Mouse (Mus musculus): ENCODE data around the gene Gtf2f2. TPM values are rescaled to one million over a fixed set of nuclear protein-coding genes. Genes with fewer than 3 reads are reported as not detected.

Gene Gtf2f2
- polyA plus RNA-seq, 1 experiment: 12.4 TPM

GRCm38 (mm10) chr14:76017785-76018490 is 7.3 kb upstream of the Gtf2f2 start:
- no peak overlapping the region for H3K4me3 ChIP-seq (ENCODE audit: insufficient read depth, low read depth, low read length)
- H3K4me1 ChIP-seq (ENCODE audit: control insufficient read depth, insufficient read depth, insufficient read length, low read length): no peaks in the 10 kb centered on the region
- H3K27ac ChIP-seq (replicated peaks; ENCODE audit: low read depth, low read length): no peak overlapping the region

DNA sequence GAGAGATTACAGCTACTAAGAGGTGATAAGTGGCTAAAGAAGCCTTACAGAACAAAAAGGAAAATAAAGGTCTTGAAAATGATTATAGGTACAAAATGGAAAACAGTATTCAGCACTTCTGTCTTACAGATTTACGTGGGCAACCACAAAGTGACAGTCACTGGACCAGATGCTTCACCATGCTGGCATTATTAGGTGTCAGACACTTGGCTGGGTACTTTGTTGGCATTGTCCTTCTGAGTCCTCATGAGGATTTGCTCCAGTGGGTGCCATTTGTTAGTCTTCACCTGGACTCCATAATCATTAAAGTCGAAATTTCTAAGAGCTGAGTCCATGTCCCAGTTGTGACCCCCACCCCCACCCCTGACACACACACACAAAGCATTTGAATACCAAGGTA is 3.7 kb upstream of the Gtf2f2 start:
- Histone ChIP-seq H3K4me3 (ENCODE audit: insufficient read depth, low read depth, low read length) (no peak overlapping the region), H3K4me1 (ENCODE audit: control insufficient read depth, insufficient read depth, insufficient read length, low read length) (peaks cover 3% of the 10 kb centered on the region; the same call in 1 of the 2 replicates), H3K27ac (replicated peaks; ENCODE audit: low read depth, low read length) (no peak overlapping the region)

GRCm38 (mm10) chr14:76011062-76011457 is 395 bp upstream of the Gtf2f2 start:
- peak overlapping the region; percentile 34; the same call in 1 of the 2 replicates for H3K4me3 ChIP-seq (ENCODE audit: insufficient read depth, low read depth, low read length)

DNA sequence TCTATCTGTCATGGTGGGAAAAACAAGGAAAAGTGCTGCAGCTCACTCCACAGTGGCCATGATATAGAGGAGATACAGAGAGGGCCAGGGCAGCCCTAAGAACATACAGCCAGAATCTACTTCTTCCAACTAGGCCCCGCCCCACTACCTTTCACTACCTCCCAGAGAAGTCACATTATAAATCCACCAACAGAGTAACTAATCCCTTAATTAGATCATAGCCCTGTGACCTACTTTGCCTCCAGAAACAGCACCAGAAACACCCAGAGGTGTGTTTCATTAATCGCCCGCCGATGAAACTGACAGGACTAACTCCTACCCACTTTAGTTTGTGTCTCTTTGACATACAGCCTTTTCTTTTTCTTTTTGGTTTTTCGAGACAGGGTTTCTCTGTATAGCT is 1.5 kb downstream of the Gtf2f2 start:
- 0 out of 2 replicates have a peak overlapping the region, but pooled peaks have one; percentile 84 for H3K4me3 ChIP-seq (ENCODE audit: insufficient read depth, low read depth, low read length)
- H3K4me1 ChIP-seq (ENCODE audit: control insufficient read depth, insufficient read depth, insufficient read length, low read length): peaks cover 6% of the 10 kb centered on the region; the same call in 1 of the 2 replicates
- no peak overlapping the region for H3K27ac ChIP-seq (replicated peaks; ENCODE audit: low read depth, low read length)

More at GRCm38 (mm10) chr14:76011062-76011457, 395 bp upstream of the Gtf2f2 start:
- Histone ChIP-seq H3K27ac (replicated peaks; ENCODE audit: low read depth, low read length) (no peak overlapping the region), H3K4me1 (ENCODE audit: control insufficient read depth, insufficient read depth, insufficient read length, low read length) (peaks cover 6% of the 10 kb centered on the region; the same call in 1 of the 2 replicates)

DNA sequence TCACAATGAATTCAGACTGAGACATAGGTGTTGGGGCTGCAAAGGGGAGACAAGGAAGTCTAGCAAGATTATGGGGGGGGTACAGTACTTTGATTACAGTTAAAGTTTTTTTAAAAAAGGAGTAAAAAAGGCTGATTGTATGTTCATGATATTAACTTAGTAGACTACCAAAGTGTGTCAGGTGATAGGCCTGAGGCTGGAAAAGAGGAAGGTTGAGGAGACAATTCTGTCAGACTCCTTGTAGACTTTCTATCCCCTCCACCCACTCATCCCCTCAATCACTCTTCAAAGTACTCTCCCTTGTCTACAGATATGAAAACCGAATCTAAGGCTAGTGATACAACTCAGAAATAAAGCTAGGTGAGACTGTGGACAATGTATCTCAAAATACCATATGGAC is 2.5 kb downstream of the Gtf2f2 start:
- peaks cover 6% of the 10 kb centered on the region; the same call in 1 of the 2 replicates for H3K4me1 ChIP-seq (ENCODE audit: control insufficient read depth, insufficient read depth, insufficient read length, low read length)
- H3K27ac ChIP-seq (replicated peaks; ENCODE audit: low read depth, low read length): no peak overlapping the region

DNA sequence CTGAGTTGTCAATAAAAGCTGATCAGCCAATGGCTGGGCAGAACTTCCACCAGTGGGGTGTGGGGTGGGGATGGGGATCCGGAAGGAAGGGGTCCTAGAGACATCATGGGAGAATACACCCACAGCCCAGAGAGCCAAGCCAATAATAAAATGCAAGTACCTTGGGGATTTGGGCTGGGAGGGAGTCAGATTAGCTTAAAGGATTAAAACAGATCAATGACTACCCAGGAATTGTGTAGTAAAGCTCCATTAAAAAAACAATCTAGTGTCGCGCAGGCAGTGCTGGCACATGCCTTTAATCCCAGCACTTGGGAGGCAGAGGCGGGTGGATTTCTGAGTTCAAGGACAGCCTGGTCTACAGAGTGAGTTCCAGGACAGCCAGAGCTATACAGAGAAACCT is 5.7 kb downstream of the Gtf2f2 start:
- Histone ChIP-seq H3K4me1 (ENCODE audit: control insufficient read depth, insufficient read depth, insufficient read length, low read length) (peaks cover 6% of the 10 kb centered on the region; the same call in 1 of the 2 replicates), H3K27ac (replicated peaks; ENCODE audit: low read depth, low read length) (no peak overlapping the region), H3K4me3 (ENCODE audit: insufficient read depth, low read depth, low read length) (no peak overlapping the region)

More for the DNA sequence above, 2.5 kb downstream of the Gtf2f2 start:
- no peak overlapping the region for H3K4me3 ChIP-seq (ENCODE audit: insufficient read depth, low read depth, low read length)

DNA sequence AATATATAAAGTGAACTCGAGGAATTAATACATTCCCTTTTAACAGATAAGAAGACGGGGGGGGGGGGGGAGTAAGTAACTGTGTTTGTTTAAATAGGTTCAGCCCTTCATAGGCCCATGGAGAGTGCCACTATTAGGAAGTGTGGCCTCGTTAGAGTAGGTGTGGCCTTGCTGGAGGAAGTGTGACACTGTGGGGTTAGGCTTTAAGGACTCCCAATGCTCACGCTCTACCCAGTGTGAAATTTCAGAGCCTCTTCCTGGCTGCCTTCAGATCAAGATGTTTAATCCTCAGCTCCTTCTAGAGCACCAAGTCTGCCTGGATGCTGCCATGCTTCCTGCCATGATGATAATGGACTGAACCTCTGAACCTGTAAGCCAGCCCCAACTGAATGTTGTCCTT is 8.9 kb downstream of the Gtf2f2 start:
- no peak overlapping the region for H3K4me3 ChIP-seq (ENCODE audit: insufficient read depth, low read depth, low read length)
- no peak overlapping the region for H3K27ac ChIP-seq (replicated peaks; ENCODE audit: low read depth, low read length)
- H3K4me1 ChIP-seq (ENCODE audit: control insufficient read depth, insufficient read depth, insufficient read length, low read length): no peaks in the 10 kb centered on the region

GRCm38 (mm10) chr14:75998082-75998481 is 12.6 kb downstream of the Gtf2f2 start:
- H3K27ac ChIP-seq (replicated peaks; ENCODE audit: low read depth, low read length): no peak overlapping the region
- no peaks in the 10 kb centered on the region for H3K4me1 ChIP-seq (ENCODE audit: control insufficient read depth, insufficient read depth, insufficient read length, low read length)
- H3K4me3 ChIP-seq (ENCODE audit: insufficient read depth, low read depth, low read length): no peak overlapping the region

DNA sequence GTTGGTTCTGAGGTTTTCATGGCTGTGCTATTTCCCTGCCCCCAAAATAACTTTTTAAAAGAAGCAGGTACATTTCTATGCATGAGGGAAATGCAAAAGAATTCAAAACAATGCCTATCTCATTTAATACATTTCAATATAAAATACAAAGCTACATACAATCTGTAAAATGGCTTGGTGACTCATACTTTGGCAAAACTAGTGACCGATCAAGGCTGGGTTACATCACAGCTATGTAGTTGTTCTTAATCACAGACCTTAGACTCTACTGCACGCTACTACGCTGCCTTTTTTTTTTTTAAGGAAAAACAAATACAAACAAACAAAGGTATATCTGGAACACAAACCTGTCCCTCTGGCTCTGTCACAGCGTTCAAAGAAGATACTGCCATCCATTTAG is 18.3 kb downstream of the Gtf2f2 start:
- H3K4me1 ChIP-seq (ENCODE audit: control insufficient read depth, insufficient read depth, insufficient read length, low read length): no peaks in the 10 kb centered on the region
- no peak overlapping the region for H3K27ac ChIP-seq (replicated peaks; ENCODE audit: low read depth, low read length)
- no peak overlapping the region for H3K4me3 ChIP-seq (ENCODE audit: insufficient read depth, low read depth, low read length)

- no peaks in the 10 kb centered on the region for H3K4me1 ChIP-seq (ENCODE audit: control insufficient read depth, insufficient read depth, insufficient read length, low read length)
- no peak overlapping the region for H3K4me3 ChIP-seq (ENCODE audit: insufficient read depth, low read depth, low read length)
- H3K27ac ChIP-seq (replicated peaks; ENCODE audit: low read depth, low read length): no peak overlapping the region
These were observed 19.7 kb downstream of the Gtf2f2 start for GRCm38 (mm10) chr14:75990936-75991335.

- Histone ChIP-seq H3K4me3 (ENCODE audit: insufficient read depth, low read depth, low read length) (no peak overlapping the region), H3K27ac (replicated peaks; ENCODE audit: low read depth, low read length) (no peak overlapping the region), H3K4me1 (ENCODE audit: control insufficient read depth, insufficient read depth, insufficient read length, low read length) (peaks cover 3% of the 10 kb centered on the region; the same call in 1 of the 2 replicates)
These were observed 21.5 kb downstream of the Gtf2f2 start for GRCm38 (mm10) chr14:75989168-75989567.

DNA sequence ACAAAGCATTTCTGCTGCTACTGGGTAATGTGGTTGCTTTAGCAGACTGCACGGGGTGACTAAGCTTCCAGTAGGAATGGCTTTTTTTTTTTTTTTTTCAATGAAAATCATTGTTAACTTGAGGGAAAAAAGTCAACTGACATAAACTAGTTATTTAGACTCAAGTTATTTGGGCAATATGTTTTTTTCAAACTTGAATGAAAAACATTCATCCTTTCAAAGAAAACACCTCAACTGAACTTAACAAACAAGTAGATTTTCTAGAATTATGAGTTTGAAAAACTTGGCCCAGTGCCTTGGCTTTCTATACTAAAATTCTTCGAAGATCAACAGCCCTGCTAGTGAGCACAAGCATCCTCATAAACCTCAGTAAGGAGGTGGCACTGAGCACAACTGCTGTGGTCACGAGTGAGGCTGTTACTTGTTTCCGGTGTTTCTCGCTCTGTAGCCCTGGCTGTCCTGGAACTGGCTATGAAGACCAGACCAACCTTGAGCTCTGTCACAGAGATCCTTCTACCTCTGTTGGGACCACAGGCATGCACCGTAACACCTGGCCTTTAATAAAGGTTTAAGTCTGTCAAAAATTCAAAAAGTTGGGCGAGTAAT is 23.7 kb downstream of the Gtf2f2 start:
- Histone ChIP-seq H3K4me1 (ENCODE audit: control insufficient read depth, insufficient read depth, insufficient read length, low read length) (peaks cover 3% of the 10 kb centered on the region; the same call in 1 of the 2 replicates), H3K4me3 (ENCODE audit: insufficient read depth, low read depth, low read length) (no peak overlapping the region), H3K27ac (replicated peaks; ENCODE audit: low read depth, low read length) (no peak overlapping the region)

GRCm38 (mm10) chr14:75985112-75985511 is 25.6 kb downstream of the Gtf2f2 start:
- Histone ChIP-seq H3K4me1 (ENCODE audit: control insufficient read depth, insufficient read depth, insufficient read length, low read length) (peaks cover 3% of the 10 kb centered on the region; the same call in 1 of the 2 replicates), H3K27ac (replicated peaks; ENCODE audit: low read depth, low read length) (no peak overlapping the region)

GRCm38 (mm10) chr14:75983891-75984290 is 26.8 kb downstream of the Gtf2f2 start:
- H3K27ac ChIP-seq (replicated peaks; ENCODE audit: low read depth, low read length): no peak overlapping the region
- H3K4me3 ChIP-seq (ENCODE audit: insufficient read depth, low read depth, low read length): no peak overlapping the region
- peaks cover 3% of the 10 kb centered on the region; the same call in 1 of the 2 replicates for H3K4me1 ChIP-seq (ENCODE audit: control insufficient read depth, insufficient read depth, insufficient read length, low read length)

More at GRCm38 (mm10) chr14:75985112-75985511, 25.6 kb downstream of the Gtf2f2 start:
- no peak overlapping the region for H3K4me3 ChIP-seq (ENCODE audit: insufficient read depth, low read depth, low read length)

GRCm38 (mm10) chr14:75981231-75981630 is 29.4 kb downstream of the Gtf2f2 start:
- no peak overlapping the region for H3K4me3 ChIP-seq (ENCODE audit: insufficient read depth, low read depth, low read length)
- H3K27ac ChIP-seq (replicated peaks; ENCODE audit: low read depth, low read length): no peak overlapping the region

More at GRCm38 (mm10) chr14:75981231-75981630, 29.4 kb downstream of the Gtf2f2 start:
- peaks cover 3% of the 10 kb centered on the region; the same call in 1 of the 2 replicates for H3K4me1 ChIP-seq (ENCODE audit: control insufficient read depth, insufficient read depth, insufficient read length, low read length)
